Mouse (Mus musculus) 416B (cell line): Measurements from ENCODE around the gene Pkn2.
A peak's percentile ranks its signal among the peaks of the same experiment; 100 is the strongest.

Source experiments
- DNase-seq: peaks from one replicate; pipeline ENCODE4 v3.0.0; 2011; ENCODE audit warnings: low read depth

The Pkn2 gene

GRCm38 (mm10) chr3:142743973-142744898 is 137.6 kb downstream of the Pkn2 start:
- DNase-seq, result peak; percentile 87
